Mouse (Mus musculus): ENCODE results near the gene Ehhadh. TPM values are rescaled to one million over a fixed set of nuclear protein-coding genes. Genes with fewer than 3 reads are reported as not detected.

Gene Ehhadh
- polyA plus RNA-seq, 1 experiment from 2014 or later: 1.3 TPM

Other genes starting within 250 kb of the Ehhadh start
- 46.1 and 48.6 TPM in 2 replicates for gene 2510009E07Rik, start 93.1 kb downstream of the Ehhadh start, polyA plus RNA-seq (2015; fragmentation: Nextera tagmentation; extraction: Ambion mirVana)
- gene Map3k13, start 6.5 kb upstream of the Ehhadh start, polyA plus RNA-seq (2015; fragmentation: Nextera tagmentation; extraction: Ambion mirVana): 7.9 and 8.2 TPM in 2 replicates
- 39.8 and 40.2 TPM in 2 replicates for gene Tmem41a, start 159.7 kb upstream of the Ehhadh start, polyA plus RNA-seq (2015; fragmentation: Nextera tagmentation; extraction: Ambion mirVana)
- 0.19 and 0.47 TPM in 2 replicates for gene Liph, start 207.9 kb upstream of the Ehhadh start, polyA plus RNA-seq (2015; fragmentation: Nextera tagmentation; extraction: Ambion mirVana)
- 43.7 and 45.3 TPM in 2 replicates for gene Senp2, start 221.7 kb upstream of the Ehhadh start, polyA plus RNA-seq (2015; fragmentation: Nextera tagmentation; extraction: Ambion mirVana)

Measured in hindbrain, embryonic 13.5 days (tissue).